Mouse (Mus musculus) bone marrow, adult 2 months (tissue): Measurements from ENCODE around the gene Serinc5.

ENCODE experiments used
- CTCF ChIP-seq: fragments of 200-500 bp; IDR thresholded peaks from 2 replicates; pipeline ENCODE4 v1.5.1; 2011; ENCODE audit warnings: low read length, control low read depth; ENCODE audit not compliant: control insufficient read depth, insufficient read depth
- POLR2A ChIP-seq: fragments of 200-500 bp; IDR thresholded peaks from 2 replicates; pipeline ENCODE4 v1.6.1; 2011; ENCODE audit warnings: low read depth, mild to moderate bottlenecking, control low read depth, low read length, borderline replicate concordance; ENCODE audit not compliant: control insufficient read depth

DNA sequence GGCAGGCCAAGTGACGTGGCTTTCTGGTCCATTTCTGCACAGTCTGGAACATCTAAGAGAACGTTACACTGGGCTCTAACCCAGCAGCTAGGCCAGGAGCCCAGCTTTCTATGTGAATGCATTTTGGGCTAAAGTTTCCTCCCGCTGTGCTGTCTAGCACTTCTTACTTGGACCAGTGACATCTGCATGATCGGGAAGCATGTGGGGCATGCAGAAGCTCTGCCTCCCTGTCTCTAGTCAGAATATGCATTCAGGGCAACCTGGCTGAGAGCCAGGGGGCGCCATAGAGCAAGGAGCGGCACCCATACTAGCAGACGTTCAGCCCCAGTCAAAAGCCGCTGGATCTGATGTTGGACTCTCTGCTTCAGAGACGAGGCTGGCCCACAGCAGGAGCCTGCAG is 122.4 kb downstream of the Serinc5 start:
- TF ChIP-seq POLR2A (no peak), CTCF (peak; percentile 88)
